Mouse (Mus musculus) lung, embryonic 16.5 days (tissue): ENCODE results near the gene Pus10. TPM values are rescaled to one million over a fixed set of nuclear protein-coding genes. Genes with fewer than 3 reads are reported as not detected.

Experiments
- ATAC-seq: fragments of 200-750 bp; cut with Nextera tagmentation; 2 replicates; pipeline ENCODE4 v1.8.0; 2017; ENCODE audit warnings: low read depth, mild to moderate bottlenecking, moderate library complexity
- H3K27ac ChIP-seq: fragments of 300-500 bp; sonication (generic); 2 replicates; pipeline ENCODE4 v1.5.1; 2014; ENCODE audit warnings: mild to moderate bottlenecking, control low read depth, low read length
- H3K27me3 ChIP-seq: fragments of 300-500 bp; sonication (generic); 2 replicates; pipeline ENCODE4 v1.6.1; 2014; ENCODE audit warnings: low read depth, low read length, mixed read lengths; ENCODE audit not compliant: control insufficient read depth, insufficient read depth
- H3K36me3 ChIP-seq: fragments of 300-500 bp; sonication (generic); 2 replicates; pipeline ENCODE4 v1.6.1; 2014; ENCODE audit warnings: low read length; ENCODE audit not compliant: control insufficient read depth, insufficient read depth
- H3K4me1 ChIP-seq: fragments of 300-500 bp; sonication (generic); replicated peaks from 2 replicates; pipeline ENCODE4 v1.6.1; 2014; ENCODE audit warnings: low read length, mixed read lengths; ENCODE audit not compliant: control insufficient read depth, insufficient read depth
- H3K4me2 ChIP-seq: fragments of 300-500 bp; sonication (generic); 2 replicates; pipeline ENCODE4 v1.6.1; 2014; ENCODE audit warnings: low read depth, low read length, control low read depth
- H3K4me3 ChIP-seq: fragments of 300-500 bp; sonication (generic); 2 replicates; pipeline ENCODE4 v1.5.1; 2014; ENCODE audit warnings: mild to moderate bottlenecking, low read length, control low read depth
- H3K9ac ChIP-seq: fragments of 300-500 bp; sonication (generic); 2 replicates; pipeline ENCODE4 v1.6.1; 2014; ENCODE audit warnings: low read length, control low read depth
- H3K9me3 ChIP-seq: fragments of 300-500 bp; sonication (generic); 2 replicates; pipeline ENCODE4 v1.6.1; 2016; ENCODE audit warnings: low read length; ENCODE audit not compliant: control insufficient read depth
- WGBS: fragments of 180-500 bp; shearing (Covaris S2); extraction: QIAGEN DNeasy Blood & Tissue Kit; methylation state at CpG from one replicate; pipeline ENCODE4 v1.1.7; 2014; 5-methylcytosine and 5-hydroxymethylcytosine counted together
- polyA plus RNA-seq: library from polyadenylated mRNA; unstranded; fragments of >200 nt; fragmentation: Nextera tagmentation; extraction: Ambion mirVana; gene quantifications from 2 replicates; pipeline ENCODE4 v1.2.1, GENCODE M21; 2015

Gene Pus10
- polyA plus RNA-seq, 1 experiment from 2014 or later = 21.3 TPM

DNA sequence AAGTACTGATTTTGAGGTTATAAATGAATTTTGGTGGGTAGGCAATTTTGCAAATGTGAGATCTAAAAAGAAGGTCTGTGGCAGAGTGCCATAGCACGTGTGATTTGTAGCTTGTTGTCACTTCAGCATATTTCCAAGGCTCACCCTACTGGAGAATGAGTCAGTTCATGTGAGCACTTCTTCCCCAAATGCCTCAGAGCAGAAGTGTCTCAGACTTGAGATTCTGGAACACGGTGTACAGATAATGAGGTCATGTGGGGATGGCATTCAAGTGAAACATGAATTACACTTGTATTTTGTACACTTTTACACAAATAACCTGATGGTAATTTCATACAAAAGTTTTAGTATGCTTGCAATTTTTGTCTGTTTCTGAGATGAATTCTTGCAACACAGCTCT, 7.7 kb upstream of the Pus10 start:
- no peak overlapping the region for H3K9ac ChIP-seq
- no peaks in the 10 kb centered on the region for H3K36me3 ChIP-seq
- no peaks in the 10 kb centered on the region; the same call in 1 of the 2 replicates for H3K4me1 ChIP-seq
- H3K27ac ChIP-seq = no peak overlapping the region
- no peak overlapping the region for H3K4me3 ChIP-seq
- H3K9me3 ChIP-seq = no peaks in the 10 kb centered on the region
- no peak for ATAC-seq
- no peaks in the 10 kb centered on the region for H3K27me3 ChIP-seq
- WGBS = 76% methylated on average over 2 of the region's 2 CpGs
- no peak overlapping the region for H3K4me2 ChIP-seq

DNA sequence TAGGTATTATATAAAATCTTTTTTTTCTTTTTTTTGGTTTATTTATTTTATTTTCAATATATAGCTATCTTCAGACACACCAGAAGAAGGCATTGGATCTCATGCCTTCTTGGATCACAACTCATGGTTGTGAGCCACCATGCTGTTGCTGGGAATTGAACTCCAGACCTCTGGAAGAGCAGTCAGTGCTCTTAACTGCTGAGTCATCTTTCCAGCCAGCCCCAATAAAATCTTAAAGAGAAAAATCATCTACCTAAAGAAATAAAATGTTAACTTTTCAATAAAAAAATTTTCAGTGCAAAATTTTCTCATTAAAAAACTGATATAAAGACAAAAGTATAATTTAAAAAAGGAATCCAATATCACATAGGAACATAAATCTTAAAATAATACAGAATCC, 1.2 kb upstream of the Pus10 start:
- H3K4me3 ChIP-seq = no peak overlapping the region

DNA sequence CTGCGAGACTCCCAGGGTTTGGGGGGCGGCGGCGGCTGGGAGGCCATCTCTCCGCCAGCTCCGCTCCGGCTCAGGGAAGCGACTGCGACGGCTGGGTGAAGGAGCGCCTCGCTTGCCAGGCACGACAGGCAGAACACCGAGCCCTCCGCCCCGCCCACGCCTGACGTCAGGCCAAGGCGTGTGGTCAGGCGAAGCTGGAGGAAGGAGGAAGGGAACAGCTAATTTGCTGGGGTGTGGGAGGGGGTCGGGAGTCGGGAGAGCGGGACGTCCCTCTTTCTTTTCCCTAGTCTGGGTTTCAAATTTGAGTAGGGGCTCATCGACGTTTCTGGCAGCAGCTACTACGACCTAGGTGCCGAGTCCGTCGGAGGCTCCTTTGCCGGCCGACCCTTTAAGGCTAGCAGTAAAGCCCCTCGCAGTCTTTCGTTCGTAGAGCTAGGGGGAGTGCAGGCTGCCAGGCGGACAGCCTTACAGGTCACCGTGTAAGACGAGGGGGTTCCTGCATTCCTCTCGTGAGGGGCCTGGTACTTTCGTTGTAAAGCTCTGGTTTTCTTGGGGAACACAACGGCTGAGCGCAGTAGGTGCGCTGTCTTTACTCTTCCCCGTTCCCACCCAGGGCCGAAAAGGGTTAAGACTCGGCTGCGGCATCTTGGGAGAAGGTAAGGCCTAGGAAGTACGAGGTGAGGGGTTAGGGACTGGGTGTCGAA, 476 bp downstream of the Pus10 start, which contains the start of gene Pex13:
Gene Pex13, minus strand, starts transcription at position 162 of the 704 bp plus-strand sequence.
- H3K4me1 ChIP-seq = peaks cover 2% of the 10 kb centered on the region
- H3K4me2 ChIP-seq = peak within 1 kb of the TSS; percentile 77
- under 1% methylated on average over 49 of the region's 49 CpGs for WGBS
- peak within 1 kb of the TSS; percentile 93 for H3K9ac ChIP-seq
- H3K4me3 ChIP-seq = peak within 1 kb of the TSS; percentile 91
- H3K27me3 ChIP-seq = no peaks in the 10 kb centered on the region
- H3K27ac ChIP-seq = peak within 1 kb of the TSS; percentile 95
- no peaks in the 10 kb centered on the region for H3K9me3 ChIP-seq
- peak; percentile 99 for ATAC-seq
- no peaks in the 10 kb centered on the region for H3K36me3 ChIP-seq

More for the DNA sequence above, 1.2 kb upstream of the Pus10 start:
- Histone ChIP-seq H3K4me2 (no peak overlapping the region), H3K27me3 (no peaks in the 10 kb centered on the region), H3K36me3 (no peaks in the 10 kb centered on the region), H3K27ac (no peak overlapping the region), H3K9ac (no peak overlapping the region), H3K9me3 (no peaks in the 10 kb centered on the region), H3K4me1 (peaks cover 2% of the 10 kb centered on the region)
- no peak for ATAC-seq

DNA sequence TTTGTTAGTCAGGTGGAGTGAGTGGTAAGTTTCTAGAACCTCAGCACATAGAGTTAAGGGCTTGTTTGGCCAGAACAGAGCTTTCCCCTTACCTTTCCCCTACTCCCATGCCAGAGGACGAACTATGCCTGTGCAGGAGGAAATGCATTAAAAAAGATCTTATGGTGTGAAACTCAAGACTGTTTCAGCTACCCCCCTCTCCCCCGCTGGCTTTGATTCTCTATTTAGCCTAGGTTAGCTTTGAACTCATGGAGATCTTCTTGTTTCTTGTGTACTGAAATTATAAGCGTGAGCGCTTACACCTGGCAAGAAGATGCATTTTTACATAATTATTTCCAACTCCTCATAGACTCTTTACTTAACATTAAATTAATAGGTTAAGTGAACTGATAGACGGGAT, 1.1 kb downstream of the Pus10 start:
- Histone ChIP-seq H3K36me3 (no peaks in the 10 kb centered on the region), H3K9ac (peak overlapping the region; percentile 93), H3K27ac (peak overlapping the region; percentile 95), H3K9me3 (no peaks in the 10 kb centered on the region), H3K4me3 (peak overlapping the region; percentile 91), H3K27me3 (no peaks in the 10 kb centered on the region), H3K4me1 (peaks cover 2% of the 10 kb centered on the region), H3K4me2 (peak overlapping the region; percentile 77)
- ATAC-seq = no peak
- WGBS = 5% methylated on average over 5 of the region's 5 CpGs

DNA sequence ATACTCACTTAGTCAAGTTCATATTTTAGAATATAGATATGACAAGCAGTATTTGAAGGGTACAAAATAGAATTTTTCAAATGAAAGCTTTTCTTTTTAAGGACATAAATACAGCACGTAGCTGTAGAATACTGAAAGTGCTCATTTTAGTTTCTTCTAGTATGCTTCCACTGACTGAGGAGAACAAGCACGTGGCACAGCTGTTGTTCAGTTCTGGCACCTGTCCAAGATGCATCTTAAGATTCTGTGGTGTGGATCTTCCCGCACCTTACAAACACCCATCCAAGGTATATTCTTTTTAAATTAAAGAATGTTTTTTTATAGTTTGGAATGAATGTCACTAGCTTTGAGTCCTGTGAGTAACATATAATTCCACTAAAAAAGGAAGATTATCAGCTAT, 1.7 kb downstream of the Pus10 start:
- Histone ChIP-seq H3K9ac (no peak overlapping the region), H3K4me2 (peak overlapping the region; percentile 77), H3K4me3 (peak overlapping the region; percentile 91), H3K27me3 (no peaks in the 10 kb centered on the region), H3K27ac (no peak overlapping the region), H3K9me3 (no peaks in the 10 kb centered on the region), H3K4me1 (peaks cover 2% of the 10 kb centered on the region), H3K36me3 (no peaks in the 10 kb centered on the region)
- WGBS = 16% methylated on average over 3 of the region's 3 CpGs
- no peak for ATAC-seq

DNA sequence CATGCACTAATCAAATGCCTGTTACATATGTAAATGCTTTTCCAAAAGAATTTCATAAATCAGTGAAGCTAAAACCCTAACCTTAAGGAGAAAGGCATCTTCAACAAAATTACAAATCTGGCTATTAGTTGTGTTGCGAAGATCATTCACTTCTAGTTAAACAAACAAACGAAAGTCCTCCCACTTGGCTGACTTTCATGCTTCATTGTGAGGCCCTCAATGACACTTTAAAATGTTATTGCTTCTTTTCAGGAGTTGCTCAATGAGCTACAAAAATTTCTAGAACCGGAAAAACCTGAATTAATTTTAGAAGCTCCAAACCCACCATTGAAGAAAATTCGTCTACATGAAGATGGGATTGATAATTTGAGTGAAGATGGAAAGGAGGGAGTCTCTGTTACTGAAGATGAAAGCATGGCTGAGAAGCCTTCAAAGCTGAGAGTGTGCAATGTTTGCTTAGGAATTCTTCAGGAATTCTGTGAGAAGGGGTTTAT, 6.8 kb downstream of the Pus10 start:
- 56% methylated on average over 4 of the region's 4 CpGs for WGBS
- Histone ChIP-seq H3K27me3 (no peaks in the 10 kb centered on the region), H3K4me1 (no peaks in the 10 kb centered on the region; the same call in 1 of the 2 replicates), H3K4me2 (no peak overlapping the region), H3K27ac (no peak overlapping the region), H3K36me3 (peaks cover 6% of the 10 kb centered on the region), H3K4me3 (no peak overlapping the region), H3K9me3 (no peaks in the 10 kb centered on the region), H3K9ac (no peak overlapping the region)
- no peak for ATAC-seq

DNA sequence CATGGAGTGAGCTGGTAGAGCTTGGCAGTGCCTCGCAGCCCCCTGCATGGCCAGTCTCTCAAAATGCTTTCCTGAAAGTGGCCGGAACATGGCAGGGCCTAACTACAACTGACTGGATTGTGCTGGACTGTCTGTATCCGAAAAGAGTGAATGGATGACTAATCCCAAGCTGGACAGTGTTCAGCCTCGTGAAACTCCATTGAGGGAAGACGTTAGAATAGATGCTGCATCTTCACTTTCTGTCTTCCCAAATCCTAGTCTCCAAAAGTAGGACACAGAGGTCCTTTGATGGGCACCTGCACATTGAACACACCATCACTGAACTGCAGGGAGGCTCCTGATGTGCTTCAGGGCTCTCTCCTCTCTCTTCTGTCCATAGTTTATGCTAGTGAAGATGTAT, 10.6 kb downstream of the Pus10 start:
- Histone ChIP-seq H3K9ac (no peak overlapping the region), H3K27ac (no peak overlapping the region), H3K4me3 (no peak overlapping the region), H3K4me1 (no peaks in the 10 kb centered on the region), H3K36me3 (peaks cover 6% of the 10 kb centered on the region), H3K9me3 (no peaks in the 10 kb centered on the region), H3K4me2 (no peak overlapping the region), H3K27me3 (no peaks in the 10 kb centered on the region)
- WGBS = 91% methylated on average over 5 of the region's 5 CpGs
- no peak for ATAC-seq

DNA sequence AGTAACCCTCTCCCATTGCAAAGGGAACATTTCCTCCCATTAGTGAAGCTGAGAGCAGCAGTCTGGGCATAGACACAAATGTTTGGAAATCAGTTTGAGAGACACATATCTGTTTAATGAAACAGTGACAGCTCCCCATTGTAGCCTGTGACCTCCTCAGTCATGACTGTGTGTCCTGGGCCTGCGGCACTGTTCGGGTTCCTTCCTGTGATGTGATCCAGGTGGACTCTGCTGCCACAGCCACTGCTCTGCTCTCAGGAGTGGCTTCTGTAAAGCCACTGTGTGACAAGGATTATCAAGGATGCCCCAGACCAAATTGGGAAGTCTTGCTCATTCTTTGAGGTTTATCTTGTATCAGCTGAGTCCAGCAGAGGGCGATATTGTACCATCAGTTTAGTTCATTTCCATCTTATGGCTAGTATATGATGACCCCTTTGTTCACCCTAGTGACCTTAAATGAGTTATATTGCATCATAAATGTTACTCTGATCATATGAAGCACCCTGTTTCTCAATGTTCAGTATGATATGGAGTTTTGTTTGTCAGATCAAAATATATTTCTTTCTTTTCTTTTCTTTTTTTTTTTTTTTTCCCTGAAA, 13.7 kb downstream of the Pus10 start:
- no peak overlapping the region for H3K27ac ChIP-seq
- no peak overlapping the region for H3K4me3 ChIP-seq
- no peak overlapping the region for H3K4me2 ChIP-seq
- WGBS = 44% methylated on average over 3 of the region's 3 CpGs
- no peak overlapping the region for H3K9ac ChIP-seq
- no peaks in the 10 kb centered on the region for H3K4me1 ChIP-seq
- ATAC-seq = peak; percentile 45
- no peaks in the 10 kb centered on the region for H3K36me3 ChIP-seq
- no peaks in the 10 kb centered on the region for H3K9me3 ChIP-seq
- no peaks in the 10 kb centered on the region for H3K27me3 ChIP-seq

DNA sequence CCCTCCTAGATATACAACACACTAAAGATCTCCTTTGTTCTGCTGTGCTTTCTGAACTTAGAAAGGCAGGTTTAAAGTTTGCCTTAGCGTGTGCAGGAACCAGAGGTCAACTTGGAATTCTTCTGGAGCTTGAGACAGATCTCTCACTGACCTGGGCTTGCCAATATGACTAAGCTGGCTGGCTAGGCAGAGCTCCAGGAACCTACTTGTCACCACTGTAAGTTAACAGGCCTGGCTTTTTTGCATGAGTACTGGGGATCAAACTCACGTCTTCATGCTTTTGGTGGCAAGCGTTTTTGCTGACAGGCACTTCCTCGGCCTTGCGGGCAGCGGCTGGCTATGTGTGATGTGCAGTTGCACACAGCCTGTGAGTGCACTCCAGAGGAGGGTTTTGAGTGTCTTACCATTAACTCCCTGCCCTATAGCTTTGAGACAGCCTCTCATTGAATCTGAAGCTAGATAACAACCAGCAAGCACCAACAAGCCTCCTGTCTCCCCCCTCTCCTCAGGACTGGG, 15.0 kb downstream of the Pus10 start:
- no peak overlapping the region for H3K4me2 ChIP-seq
- H3K4me3 ChIP-seq = no peak overlapping the region
- no peak overlapping the region for H3K27ac ChIP-seq
- H3K9ac ChIP-seq = no peak overlapping the region
- WGBS = 92% methylated on average over 6 of the region's 6 CpGs
- no peaks in the 10 kb centered on the region for H3K4me1 ChIP-seq
- no peaks in the 10 kb centered on the region for H3K27me3 ChIP-seq
- no peaks in the 10 kb centered on the region for H3K36me3 ChIP-seq
- no peaks in the 10 kb centered on the region for H3K9me3 ChIP-seq
- ATAC-seq = no peak
